Mouse (Mus musculus) B cell, adult 62 days (primary cell): Measurements from ENCODE around the gene Lin7c. TPM values are rescaled to one million over a fixed set of nuclear protein-coding genes. Genes with fewer than 3 reads are reported as not detected.

Experiments used
- total RNA-seq: library from RNA; stranded (reverse); gene quantifications from 4 replicates; pipeline ENCODE4 v1.2.4, GENCODE M21; 2023

Gene Lin7c
- total RNA-seq: 69.6 to 80.8 TPM (median 71.0 TPM) in 4 replicates

DNA sequence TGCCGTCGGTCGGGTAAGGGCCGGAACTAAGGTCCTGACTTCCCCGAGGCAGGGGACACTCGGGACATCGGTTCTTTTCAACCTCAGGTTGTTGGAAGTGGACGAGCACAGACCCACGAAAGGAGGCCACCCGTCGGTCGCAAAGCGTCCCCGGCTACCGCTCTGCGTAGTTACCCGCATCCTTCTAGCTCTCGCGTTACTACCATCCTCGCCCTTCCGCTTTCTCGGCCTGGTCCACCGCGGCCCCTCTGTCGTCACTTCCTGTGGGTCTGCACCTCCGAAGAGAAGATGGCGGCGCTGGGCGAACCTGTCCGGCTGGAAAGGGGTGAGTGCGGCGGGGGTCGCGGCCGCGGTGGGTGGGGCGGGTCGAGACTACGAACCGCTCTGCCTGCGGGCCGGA lies at the start of gene Lin7c:
Lin7c (plus strand) TSS at position 257 of the 400 bp plus-strand sequence.

DNA sequence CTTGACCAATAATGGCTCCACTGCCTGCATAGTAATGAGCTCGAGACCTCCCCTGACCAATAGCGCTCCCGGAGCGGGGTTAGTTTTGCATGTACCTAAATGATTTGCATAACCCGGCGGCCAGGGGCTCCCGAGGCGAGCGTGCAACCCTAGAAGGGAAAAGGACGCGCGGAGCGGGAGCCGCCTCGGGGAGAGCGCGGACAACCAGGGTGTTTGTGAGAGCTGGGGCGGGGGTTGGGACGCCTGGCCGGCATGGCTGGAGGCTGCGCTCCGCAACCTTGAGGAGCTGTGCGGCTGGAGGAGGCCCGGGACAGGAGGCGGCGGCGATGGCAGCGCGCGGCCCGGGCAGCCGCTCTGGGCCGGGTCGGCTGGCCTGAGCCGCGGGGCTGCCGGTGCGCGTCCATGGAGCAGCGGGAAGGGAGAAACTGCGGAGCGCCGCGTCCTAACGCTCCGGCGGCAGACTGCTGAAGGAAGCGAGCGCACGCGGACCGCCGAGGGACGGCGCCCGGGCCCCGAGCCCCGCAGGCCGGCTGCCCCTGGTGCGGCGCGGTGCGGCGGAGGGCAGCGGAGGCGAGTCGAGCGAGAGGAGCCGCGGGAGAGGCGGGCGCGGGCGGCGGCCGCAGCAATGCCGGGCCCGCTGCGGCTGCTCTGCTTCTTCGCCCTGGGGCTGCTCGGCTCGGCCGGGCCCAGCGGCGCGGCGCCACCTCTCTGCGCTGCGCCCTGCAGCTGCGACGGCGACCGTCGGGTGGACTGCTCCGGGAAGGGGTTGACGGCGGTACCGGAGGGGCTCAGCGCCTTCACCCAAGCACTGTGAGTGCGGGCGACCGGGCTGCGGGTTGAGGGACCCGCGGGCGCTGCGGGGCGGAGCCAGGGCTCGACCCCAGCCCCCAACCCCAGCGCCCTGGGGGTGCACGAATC lies 27.1 kb downstream of the Lin7c start, which contains the start of gene Lgr4:
Lgr4 (plus strand) TSS at position 152 of the 918 bp plus-strand sequence.

Other genes starting within 250 kb of the Lin7c start
- not detected in 4 replicates for gene Bdnf, start 216.2 kb upstream of the Lin7c start, total RNA-seq
- 0.27 to 0.85 TPM (median 0.49 TPM) in 4 replicates for gene Lgr4, start 26.8 kb downstream of the Lin7c start, total RNA-seq
- gene Ccdc34, start 127.0 kb downstream of the Lin7c start, total RNA-seq: 3.6 to 4.3 TPM (median 4.0 TPM) in 4 replicates